Mouse (Mus musculus) cerebellum, adult 2 months (tissue): Measurements from ENCODE around the gene Creb3l2.

Source experiments
- CTCF ChIP-seq: fragments of 200-500 bp; IDR thresholded peaks from 2 replicates; pipeline ENCODE4 v1.5.1; 2011; ENCODE audit warnings: low read depth, mild to moderate bottlenecking, control low read depth, low read length, moderate library complexity, borderline replicate concordance; ENCODE audit not compliant: insufficient read depth
- POLR2A ChIP-seq: fragments of 200-500 bp; IDR thresholded peaks from 2 replicates; pipeline ENCODE4 v1.6.1; 2011; ENCODE audit warnings: low read length, control low read depth, borderline replicate concordance; ENCODE audit not compliant: insufficient read depth

- no peak for TF ChIP-seq CTCF
- no peak for TF ChIP-seq POLR2A
Observed at GRCm38 (mm10) chr6:37409829-37410228, 32.1 kb downstream of the Creb3l2 start.
